Mouse (Mus musculus): Measurements from ENCODE around the gene Exosc3.

The Exosc3 gene

GRCm38 (mm10) chr4:45279981-45280548, 62.5 kb downstream of the Exosc3 start:
- peak; percentile 89 for ATAC-seq (ENCODE audit: low TSS enrichment)

GRCm38 (mm10) chr4:45279292-45279691, 63.2 kb downstream of the Exosc3 start:
- no peak for ATAC-seq (ENCODE audit: low TSS enrichment)

GRCm38 (mm10) chr4:45275770-45276169, 66.8 kb downstream of the Exosc3 start:
- ATAC-seq (ENCODE audit: low TSS enrichment): no peak

DNA sequence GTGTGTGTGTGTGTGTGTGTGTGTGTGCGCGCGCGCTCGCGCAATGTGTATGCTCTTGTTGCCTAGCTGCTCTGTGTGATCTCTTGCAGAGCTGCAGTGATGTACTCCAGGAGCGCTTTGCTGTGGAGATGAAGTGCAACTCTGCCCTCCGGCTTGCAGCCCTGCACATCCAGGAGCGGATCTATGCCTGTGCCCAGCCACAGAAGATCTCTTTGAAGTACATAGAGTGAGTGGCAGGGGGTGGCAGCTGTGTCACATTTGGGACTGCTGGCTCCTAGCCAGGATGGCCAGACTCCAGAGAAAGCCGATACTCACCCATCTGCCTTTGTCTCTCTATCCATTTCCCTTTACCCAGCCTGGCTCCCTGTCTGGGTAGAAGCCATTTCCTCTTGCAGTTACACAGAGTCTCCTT, 71.5 kb downstream of the Exosc3 start:
- ATAC-seq (ENCODE audit: low TSS enrichment): no peak

DNA sequence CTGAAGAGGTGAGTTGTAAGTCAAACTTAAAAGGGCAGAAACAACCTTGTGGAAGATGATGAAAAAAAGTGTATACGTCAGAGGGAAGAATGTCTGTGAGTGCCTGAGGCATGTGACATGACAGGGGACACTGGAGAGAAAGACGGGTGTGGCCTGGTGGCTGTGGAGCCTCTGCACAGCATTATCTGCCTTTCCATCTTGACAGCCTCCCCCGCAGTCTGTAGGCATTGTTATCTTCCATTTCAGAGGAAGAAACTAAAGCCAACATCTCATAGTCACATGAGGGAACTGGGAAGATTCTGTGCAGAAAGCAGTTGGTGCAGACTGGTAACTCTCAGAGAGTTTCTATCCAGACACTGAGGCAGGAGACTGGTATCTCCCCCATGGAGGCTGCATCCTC, 74.6 kb downstream of the Exosc3 start:
- no peak for ATAC-seq (ENCODE audit: low TSS enrichment)
